Mouse (Mus musculus): Measurements from ENCODE around the gene Wdr60. TPM values are rescaled to one million over a fixed set of nuclear protein-coding genes. Genes with fewer than 3 reads are reported as not detected.

Gene Wdr60
- polyA plus RNA-seq (2015; fragmentation: Nextera tagmentation; extraction: Ambion mirVana), result 10.2 and 14.2 TPM in 2 replicates

DNA sequence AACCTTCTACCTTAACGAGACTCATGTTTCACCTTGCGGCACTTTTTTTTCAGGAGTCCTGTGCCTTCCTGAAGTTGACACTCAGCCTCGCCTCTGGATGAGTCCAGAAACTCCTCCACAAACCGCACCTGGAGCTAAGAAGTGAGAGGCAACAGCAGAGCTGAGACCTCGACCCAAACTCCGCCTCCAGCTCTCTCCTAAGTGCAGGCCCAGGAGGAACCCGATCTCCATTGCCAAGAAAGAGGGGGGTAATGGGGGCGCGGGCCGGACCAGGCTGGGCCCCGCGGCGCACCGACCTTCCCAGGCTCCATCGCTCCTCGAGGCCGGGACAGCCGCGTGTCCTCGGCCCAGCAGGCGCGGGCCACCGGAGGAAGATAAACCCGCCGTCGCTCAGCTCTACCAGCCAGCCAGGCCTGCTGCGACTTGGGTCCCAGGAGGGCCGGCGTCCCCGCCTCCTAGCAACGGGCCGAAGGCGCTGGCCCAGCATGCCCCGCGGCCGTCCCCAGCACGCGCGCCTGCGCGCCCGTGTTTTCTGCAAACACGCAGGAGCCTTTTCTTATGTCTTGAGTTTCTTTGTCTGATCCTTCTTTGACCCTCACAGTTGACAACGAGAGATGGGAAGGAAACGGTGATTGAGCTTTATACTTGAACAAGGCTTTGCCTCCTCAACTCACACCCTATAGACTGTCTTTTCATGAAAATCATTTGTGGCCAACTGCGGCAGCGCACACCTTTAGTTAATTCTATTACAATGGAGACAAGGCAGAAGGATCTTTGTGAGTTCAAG lies at the start of gene Wdr60:
TSS of gene Wdr60 (minus strand) at position 468 of the 787 bp plus-strand sequence.

DNA sequence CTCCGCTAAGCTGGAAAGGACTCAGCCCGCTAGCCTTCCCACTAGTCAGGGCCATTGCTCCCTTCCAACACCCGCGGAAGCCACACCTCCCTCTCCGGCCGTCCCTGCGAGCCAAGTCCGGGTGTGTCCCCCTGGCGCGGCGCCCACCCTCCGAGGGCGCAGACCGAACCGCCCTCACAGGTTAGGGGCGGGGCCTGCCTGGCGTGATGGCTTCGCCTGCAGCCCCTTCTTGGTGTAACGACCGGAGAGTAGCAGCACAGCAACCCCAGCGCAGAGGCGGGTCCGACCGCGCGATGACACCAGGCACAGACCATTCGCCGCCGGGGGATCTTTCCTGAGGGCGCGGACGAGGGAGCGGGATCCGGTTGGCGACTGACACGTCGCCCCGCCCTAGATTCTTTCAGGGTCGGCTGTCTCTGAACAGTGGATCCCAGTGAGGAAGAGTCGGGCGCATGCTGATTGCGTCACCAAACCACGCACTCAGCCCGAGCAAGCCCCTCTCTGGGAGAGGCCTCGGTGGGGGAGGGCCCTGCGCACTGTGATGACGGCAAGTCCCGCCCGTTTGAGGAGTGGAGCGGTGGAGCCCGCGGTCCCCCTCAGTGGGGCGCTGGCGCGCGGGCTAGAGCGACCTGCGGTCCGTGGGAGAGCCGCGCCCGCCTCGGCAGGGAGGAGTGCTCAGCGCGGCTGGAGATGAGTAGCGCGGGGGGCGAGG lies 18.0 kb upstream of the Wdr60 start, which contains the start of gene Esyt2:
TSS of gene Esyt2 (plus strand) at position 544 of the 712 bp plus-strand sequence.

DNA sequence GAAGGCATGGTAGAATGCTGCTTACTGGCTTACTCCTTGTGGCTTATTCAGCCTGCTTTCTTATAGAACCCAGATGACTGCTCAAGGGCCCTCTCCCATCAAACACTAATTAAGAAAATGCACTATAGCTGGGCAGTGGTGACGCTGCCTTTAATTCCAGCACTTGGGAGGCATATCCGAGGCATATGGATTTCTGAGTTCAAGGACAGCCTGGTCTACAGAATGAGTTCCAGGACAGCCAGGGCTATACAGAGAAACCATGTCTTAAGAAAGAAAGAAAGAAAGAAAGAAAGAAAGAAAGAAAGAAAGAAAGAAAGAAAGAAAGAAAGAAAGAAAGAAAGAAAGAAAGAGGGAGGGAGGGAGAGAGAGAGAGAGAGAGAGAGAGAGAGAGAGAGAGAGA lies 12.3 kb upstream of the Wdr60 start, which contains the start of gene Gm11027:
TSS of gene Gm11027 (plus strand) at position 301 of the 400 bp plus-strand sequence.

Small RNA genes lying within 50 kb of the gene (microRNA-seq; reads per million reads assigned to microRNA genes)
- not detected for gene Gm23190 (ENCODE audit: borderline replicate concordance, insufficient number of aligned reads)

Other genes starting within 250 kb of the Wdr60 start
- gene Zfp386, start 215.3 kb downstream of the Wdr60 start, polyA plus RNA-seq (2015; fragmentation: Nextera tagmentation; extraction: Ambion mirVana), result 38.7 and 46.7 TPM in 2 replicates
- 1.1 and 1.3 TPM in 2 replicates for gene Vipr2, start 185.3 kb downstream of the Wdr60 start, polyA plus RNA-seq (2015; fragmentation: Nextera tagmentation; extraction: Ambion mirVana)
- gene Gm11027, start 12.4 kb upstream of the Wdr60 start, polyA plus RNA-seq (2015; fragmentation: Nextera tagmentation; extraction: Ambion mirVana), result not detected in 2 replicates
- 11.5 and 12.2 TPM in 2 replicates for gene Esyt2, start 18.2 kb upstream of the Wdr60 start, polyA plus RNA-seq (2015; fragmentation: Nextera tagmentation; extraction: Ambion mirVana)
- 10.8 TPM in 2 replicates for gene Ncapg2, start 142.4 kb upstream of the Wdr60 start, polyA plus RNA-seq (2015; fragmentation: Nextera tagmentation; extraction: Ambion mirVana)
- gene Ptprn2, start 222.7 kb upstream of the Wdr60 start, polyA plus RNA-seq (2015; fragmentation: Nextera tagmentation; extraction: Ambion mirVana), result 2.2 and 3.5 TPM in 2 replicates